Mouse (Mus musculus) liver, embryonic 13.5 days (tissue): ENCODE data around the gene Gse1. TPM values are rescaled to one million over a fixed set of nuclear protein-coding genes. Genes with fewer than 3 reads are reported as not detected.

ENCODE experiments used
- ATAC-seq: fragments of 200-750 bp; cut with Nextera tagmentation; 2 replicates; pipeline ENCODE4 v1.8.0; 2017; ENCODE audit warnings: low read depth, mild to moderate bottlenecking, moderate number of reproducible peaks, moderate library complexity
- DNase-seq: peaks from one replicate; pipeline ENCODE4 v3.0.0; 2022
- H3K27ac ChIP-seq: fragments of 300-500 bp; sonication (generic); 2 replicates; pipeline ENCODE4 v1.5.1; 2015; ENCODE audit warnings: moderate library complexity, mild to moderate bottlenecking, inconsistent platforms
- H3K27me3 ChIP-seq: fragments of 300-500 bp; sonication (generic); 2 replicates; pipeline ENCODE4 v1.6.1; 2015; ENCODE audit warnings: mild to moderate bottlenecking, inconsistent platforms
- H3K36me3 ChIP-seq: fragments of 300-500 bp; sonication (generic); 2 replicates; pipeline ENCODE4 v1.6.1; 2015; ENCODE audit warnings: mild to moderate bottlenecking, inconsistent platforms
- H3K4me1 ChIP-seq: fragments of 300-500 bp; sonication (generic); replicated peaks from 2 replicates; pipeline ENCODE4 v1.6.1; 2015; ENCODE audit warnings: inconsistent platforms
- H3K4me2 ChIP-seq: fragments of 300-500 bp; sonication (generic); 2 replicates; pipeline ENCODE4 v1.6.1; 2015; ENCODE audit warnings: inconsistent platforms, mild to moderate bottlenecking, moderate library complexity
- H3K4me3 ChIP-seq: fragments of 300-500 bp; sonication (generic); replicated peaks from 2 replicates; pipeline ENCODE4 v1.5.1; 2015; ENCODE audit warnings: mild to moderate bottlenecking, inconsistent platforms
- H3K9ac ChIP-seq: fragments of 300-500 bp; sonication (generic); 2 replicates; pipeline ENCODE4 v1.6.1; 2015; ENCODE audit warnings: mild to moderate bottlenecking, inconsistent platforms
- H3K9me3 ChIP-seq: fragments of 300-500 bp; sonication (generic); replicated peaks from 2 replicates; pipeline ENCODE4 v1.6.1; 2016; ENCODE audit warnings: inconsistent platforms
- WGBS: fragments of 180-500 bp; shearing (Covaris S2); methylation state at CpG from one replicate; pipeline ENCODE4 v1.1.7; 2015; ENCODE audit not compliant: insufficient replicate concordance; 5-methylcytosine and 5-hydroxymethylcytosine counted together
- polyA plus RNA-seq: library from polyadenylated mRNA; unstranded; fragments of >200 nt; fragmentation: Nextera tagmentation; extraction: Ambion mirVana; gene quantifications from 2 replicates; pipeline ENCODE4 v1.2.1, GENCODE M21; 2015

The Gse1 gene
- polyA plus RNA-seq: 8.3 and 9.6 TPM in 2 replicates

DNA sequence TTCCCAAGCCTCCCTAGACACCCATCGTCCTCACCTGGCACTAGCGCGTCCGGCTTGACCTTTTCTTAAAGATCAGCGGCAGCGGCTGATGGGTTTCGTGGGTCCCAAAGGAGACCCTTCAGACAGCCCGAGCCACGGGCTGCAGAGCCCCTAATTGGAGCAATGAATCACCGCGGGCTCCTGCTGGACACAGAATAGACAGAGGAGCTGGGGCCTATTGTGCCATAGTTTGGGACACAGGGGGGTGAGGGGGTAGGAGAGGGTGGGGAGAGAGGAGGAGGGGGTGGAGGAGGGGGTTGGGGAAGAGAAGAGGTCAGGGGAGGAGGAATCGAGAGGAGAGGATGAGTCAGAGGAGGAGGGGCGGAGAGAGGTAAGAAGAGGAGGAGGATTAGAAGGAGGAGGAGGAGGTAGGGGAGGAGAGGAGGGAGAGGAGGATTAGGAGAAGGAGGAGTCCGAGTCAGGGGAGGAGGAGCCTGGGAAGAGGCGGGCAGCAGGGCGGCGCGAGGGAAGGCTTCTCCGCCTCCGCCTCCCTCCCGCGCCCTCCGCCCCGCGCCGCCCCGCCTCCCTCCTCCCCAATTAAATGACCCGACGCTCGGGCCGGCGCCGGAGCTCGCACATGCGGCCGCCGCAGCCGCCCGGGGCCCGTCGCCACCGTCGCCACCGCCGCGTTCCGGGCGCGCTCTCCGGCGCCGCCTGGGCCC, at the start of gene Gse1:
TSS of gene Gse1 (plus strand) at position 566 of the 701 bp plus-strand sequence.
- peaks cover 39% of the 10 kb centered on the region for H3K4me1 ChIP-seq
- H3K36me3 ChIP-seq: no peaks in the 10 kb centered on the region
- DNase-seq (peak; percentile 30), ATAC-seq (peak; percentile 59)
- no peaks in the 10 kb centered on the region for H3K9me3 ChIP-seq
- H3K27ac ChIP-seq: no peak within 1 kb of the TSS
- H3K4me3 ChIP-seq: peak within 1 kb of the TSS; percentile 58
- H3K9ac ChIP-seq: peak within 1 kb of the TSS; percentile 51
- peak within 1 kb of the TSS; percentile 78 for H3K4me2 ChIP-seq
- peaks cover 85% of the 10 kb centered on the region for H3K27me3 ChIP-seq
- 11% methylated on average over 23 of the region's 52 CpGs for WGBS

DNA sequence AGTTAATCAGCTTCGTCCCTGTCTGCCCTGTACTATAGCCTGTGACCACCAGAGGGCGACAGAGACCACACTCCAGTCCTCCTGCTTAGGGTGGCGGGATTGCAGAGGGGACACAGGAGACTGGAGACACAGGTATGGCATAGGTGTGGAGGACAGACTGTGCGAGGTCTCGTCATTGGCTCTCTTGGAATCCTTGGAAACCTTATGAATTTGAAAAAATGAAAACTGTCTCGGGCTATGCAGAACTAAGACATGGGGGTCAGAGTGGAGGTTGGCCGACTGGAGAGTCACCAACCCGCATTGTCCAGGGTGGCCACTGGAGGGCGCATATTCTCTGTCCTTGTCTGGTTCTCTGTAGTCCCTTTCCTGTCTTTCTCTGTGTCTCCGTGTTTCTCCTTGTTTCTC, 49.2 kb upstream of the Gse1 start:
- Histone ChIP-seq H3K4me2 (peak overlapping the region; percentile 45), H3K4me1 (no peaks in the 10 kb centered on the region), H3K36me3 (no peaks in the 10 kb centered on the region), H3K4me3 (0 out of 2 replicates have a peak overlapping the region, but pooled peaks have one; percentile 19), H3K27me3 (peaks cover 47% of the 10 kb centered on the region), H3K9me3 (no peaks in the 10 kb centered on the region), H3K27ac (no peak overlapping the region), H3K9ac (no peak overlapping the region)
- ATAC-seq (peak; percentile 61), DNase-seq (peak; percentile 71)
- 0% methylated on average over 10 of the region's 10 CpGs for WGBS

DNA sequence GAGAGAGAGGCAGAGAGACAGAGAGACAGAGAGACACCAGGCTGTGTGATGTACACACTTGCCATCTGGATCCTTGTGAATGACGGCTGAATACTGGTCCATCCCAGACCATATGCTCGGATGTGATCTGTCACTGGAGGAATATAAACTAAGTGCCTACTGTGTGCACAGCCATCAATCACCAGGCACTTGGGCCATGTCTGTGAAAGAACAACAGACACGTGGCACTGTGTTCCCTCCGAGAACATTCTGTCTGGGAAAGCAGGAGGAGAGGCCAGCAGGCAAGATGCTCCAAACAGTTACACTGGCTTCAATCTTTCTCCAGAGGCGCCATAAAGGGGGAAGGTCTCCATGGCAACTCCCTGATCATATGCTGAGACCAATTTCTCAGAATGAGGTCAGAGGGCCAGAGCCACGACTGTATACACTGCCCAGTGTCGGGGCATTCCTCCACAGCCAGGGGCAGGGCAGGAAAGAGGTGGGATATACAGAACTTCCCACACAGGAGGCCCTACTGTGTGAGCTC, 47.7 kb upstream of the Gse1 start:
- Histone ChIP-seq H3K27me3 (peaks cover 38% of the 10 kb centered on the region), H3K4me3 (no peak overlapping the region), H3K9me3 (no peaks in the 10 kb centered on the region), H3K27ac (no peak overlapping the region), H3K9ac (no peak overlapping the region), H3K4me1 (peaks cover 4% of the 10 kb centered on the region), H3K36me3 (no peaks in the 10 kb centered on the region), H3K4me2 (no peak overlapping the region)
- 50% methylated on average over 7 of the region's 7 CpGs for WGBS
- DNase-seq: no peak
- no peak for ATAC-seq

DNA sequence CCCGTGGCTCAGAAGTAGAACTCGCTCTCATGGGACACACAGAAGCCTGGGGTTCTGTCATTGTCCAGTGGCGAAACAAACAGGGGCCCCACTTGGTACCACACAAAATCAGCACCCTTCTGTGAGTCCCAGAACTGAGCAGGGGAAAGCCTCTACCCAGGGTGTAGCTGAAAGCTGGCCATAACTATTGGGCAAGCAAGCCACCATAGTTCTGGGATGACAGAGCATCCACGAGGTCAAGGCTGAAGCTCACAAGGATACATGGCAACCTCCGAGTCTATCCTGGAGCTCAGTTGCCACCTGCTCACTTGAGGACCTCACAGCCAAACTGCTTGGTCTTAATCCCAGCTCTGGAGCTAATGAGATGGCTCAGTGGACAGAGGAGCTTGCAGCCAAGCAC, 47.0 kb upstream of the Gse1 start:
- H3K4me2 ChIP-seq: no peak overlapping the region
- peaks cover 6% of the 10 kb centered on the region for H3K4me1 ChIP-seq
- H3K36me3 ChIP-seq: no peaks in the 10 kb centered on the region
- DNase-seq: no peak
- H3K27me3 ChIP-seq: peaks cover 30% of the 10 kb centered on the region
- WGBS: 61% methylated on average over 5 of the region's 5 CpGs
- no peak overlapping the region for H3K9ac ChIP-seq
- H3K9me3 ChIP-seq: no peaks in the 10 kb centered on the region
- no peak overlapping the region for H3K4me3 ChIP-seq
- no peak overlapping the region for H3K27ac ChIP-seq
- ATAC-seq: no peak

DNA sequence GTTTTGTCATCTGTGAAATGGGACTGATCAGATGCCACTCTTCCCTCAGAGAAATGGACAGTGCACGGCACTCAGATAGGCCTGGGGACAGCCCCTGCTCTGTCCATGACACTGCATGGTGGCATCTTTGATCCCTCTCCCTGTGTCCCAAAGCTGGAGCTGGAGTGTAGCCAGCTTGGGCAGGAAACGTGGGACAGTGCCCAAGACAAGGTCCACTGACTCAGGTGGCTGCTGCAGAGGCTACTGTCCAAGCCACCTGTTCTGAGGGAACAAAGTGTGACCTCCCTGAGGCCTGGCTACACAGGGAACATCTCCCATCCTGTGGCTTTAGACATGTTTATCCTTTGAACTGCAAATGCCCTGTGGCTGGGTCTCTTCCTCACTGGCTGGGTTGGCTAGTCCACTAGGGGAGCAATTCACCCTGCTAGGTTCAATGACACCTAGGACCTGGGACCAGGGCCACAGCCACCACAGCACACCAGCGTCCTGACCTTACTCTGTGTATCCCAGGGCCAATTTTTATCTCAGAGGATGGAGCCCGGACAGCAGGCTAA, 46.3 kb upstream of the Gse1 start:
- H3K27me3 ChIP-seq: peaks cover 23% of the 10 kb centered on the region
- DNase-seq (no peak), ATAC-seq (no peak)
- H3K36me3 ChIP-seq: no peaks in the 10 kb centered on the region
- WGBS: 55% methylated on average over 4 of the region's 4 CpGs
- H3K4me1 ChIP-seq: peaks cover 6% of the 10 kb centered on the region
- no peak overlapping the region for H3K9ac ChIP-seq
- no peak overlapping the region for H3K4me2 ChIP-seq
- H3K27ac ChIP-seq: no peak overlapping the region
- no peaks in the 10 kb centered on the region for H3K9me3 ChIP-seq
- H3K4me3 ChIP-seq: no peak overlapping the region

DNA sequence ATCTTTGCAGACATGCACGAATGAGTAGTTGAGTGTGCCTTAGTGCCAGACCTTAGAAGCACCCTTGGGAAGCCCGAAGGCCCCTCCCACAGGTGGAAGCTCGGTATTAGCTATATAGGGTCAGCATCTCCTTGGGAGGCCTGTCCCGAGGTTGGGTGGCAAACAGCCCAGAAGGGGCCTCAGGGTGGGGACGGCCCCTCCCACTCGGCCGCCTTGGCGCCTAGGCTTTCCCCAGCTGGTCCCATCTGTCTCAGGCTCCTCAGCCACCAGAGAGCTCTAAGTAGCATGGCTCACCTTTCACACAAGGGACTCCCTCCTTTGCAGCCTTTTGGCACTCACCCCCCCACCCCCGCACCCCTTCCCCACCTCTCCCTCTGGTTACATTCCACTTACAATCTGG, 43.9 kb upstream of the Gse1 start:
- no peak for ATAC-seq
- Histone ChIP-seq H3K4me2 (no peak overlapping the region), H3K9me3 (no peaks in the 10 kb centered on the region), H3K36me3 (no peaks in the 10 kb centered on the region), H3K27ac (no peak overlapping the region), H3K27me3 (0 out of 2 replicates have a peak, but pooled peaks cover 4% of the 10 kb centered on the region), H3K4me3 (no peak overlapping the region), H3K4me1 (peaks cover 6% of the 10 kb centered on the region), H3K9ac (no peak overlapping the region)
- no peak for DNase-seq
- WGBS: 37% methylated on average over 9 of the region's 9 CpGs

DNA sequence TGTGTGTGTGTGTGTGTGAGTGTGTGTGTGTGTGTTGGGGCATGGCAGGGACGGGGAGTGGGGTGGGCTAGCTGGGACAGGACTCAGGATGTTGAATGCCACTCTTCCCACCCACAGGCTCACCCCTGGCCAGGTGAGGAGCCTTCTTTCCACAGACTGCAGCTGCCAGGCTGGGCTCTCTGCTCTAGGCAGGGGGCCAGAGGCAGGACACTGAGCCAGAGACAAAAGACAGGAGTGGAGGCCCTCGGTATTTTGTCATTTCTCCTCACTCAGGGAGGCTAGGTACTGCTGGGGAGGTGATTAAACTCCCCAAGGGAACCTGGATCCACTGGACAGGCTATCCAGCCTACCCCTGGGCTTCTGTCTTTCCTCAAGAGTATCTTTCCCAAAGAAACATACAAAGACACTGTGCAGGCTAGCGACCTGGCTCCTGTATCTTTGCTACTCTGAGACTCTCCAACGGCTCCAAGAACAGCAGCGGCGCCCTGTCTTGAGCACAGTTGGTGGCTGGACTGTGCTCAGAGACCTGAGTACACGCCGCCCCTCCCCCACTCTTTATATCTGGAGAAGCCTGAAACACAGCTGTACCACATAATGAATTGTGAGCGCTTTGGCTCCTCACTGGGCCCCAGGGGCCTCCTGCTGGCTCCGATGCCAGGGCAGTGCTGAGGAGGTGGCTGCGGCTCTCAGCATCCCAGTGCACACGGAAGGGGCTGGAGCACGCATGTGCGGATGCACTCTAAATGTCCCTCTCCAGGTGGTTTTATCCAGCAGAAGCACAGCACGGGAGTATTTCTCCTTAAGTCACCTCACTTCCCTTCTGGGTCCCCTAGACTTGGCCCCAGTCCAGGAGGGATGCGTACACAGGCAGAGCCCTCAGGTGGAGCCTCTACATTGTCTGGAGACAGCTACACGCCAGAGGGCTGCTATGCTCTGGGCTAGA, 43.1 kb upstream of the Gse1 start:
- Histone ChIP-seq H3K27me3 (0 out of 2 replicates have a peak, but pooled peaks cover 4% of the 10 kb centered on the region), H3K9me3 (no peaks in the 10 kb centered on the region), H3K4me2 (no peak overlapping the region), H3K4me1 (peaks cover 6% of the 10 kb centered on the region), H3K36me3 (no peaks in the 10 kb centered on the region), H3K4me3 (no peak overlapping the region), H3K9ac (no peak overlapping the region), H3K27ac (no peak overlapping the region)
- WGBS: 49% methylated on average over 17 of the region's 17 CpGs
- ATAC-seq (no peak), DNase-seq (no peak)

DNA sequence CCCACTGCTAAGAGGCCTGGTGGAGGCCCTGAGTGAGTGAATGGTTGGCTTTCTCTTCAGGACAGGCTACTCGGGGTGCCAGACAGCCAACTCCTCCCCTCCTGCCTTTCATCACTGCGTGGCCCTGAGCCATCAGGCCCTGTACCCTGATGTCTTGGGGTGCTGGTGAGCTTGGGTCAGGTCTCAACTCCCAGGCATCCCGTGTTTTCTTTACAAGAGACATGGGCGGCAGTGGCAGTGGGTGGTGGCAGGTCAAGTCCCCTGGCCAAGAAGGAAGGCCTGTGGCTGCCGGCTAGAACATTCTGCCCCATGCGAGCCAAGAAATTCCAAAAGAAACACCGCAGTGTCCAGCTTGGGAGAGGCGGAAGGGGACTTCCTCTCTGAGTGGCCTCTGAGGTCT, 41.8 kb upstream of the Gse1 start:
- ATAC-seq: no peak
- H3K9me3 ChIP-seq: no peaks in the 10 kb centered on the region

DNA sequence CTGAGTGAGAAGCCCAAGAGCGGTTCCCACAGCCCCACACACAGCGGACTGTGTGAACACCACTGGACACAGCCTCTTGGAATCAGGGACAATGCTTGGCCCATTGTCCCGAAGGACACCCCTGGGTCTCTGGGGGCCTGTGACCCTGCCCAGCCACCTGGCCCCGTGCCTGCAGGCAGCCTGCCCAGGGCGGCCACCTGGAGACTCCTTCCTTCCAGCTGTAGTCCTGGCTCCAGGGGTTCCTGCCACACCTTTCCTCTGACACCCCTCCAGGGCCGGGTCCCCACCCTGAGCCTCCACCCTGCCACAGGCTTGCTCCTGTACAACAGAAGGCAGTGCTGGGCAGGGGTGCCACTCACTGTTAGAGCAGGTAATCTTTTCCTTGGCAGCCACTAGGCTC, 39.7 kb upstream of the Gse1 start:
- no peak for DNase-seq
- Histone ChIP-seq H3K4me3 (no peak overlapping the region), H3K4me1 (peaks cover 6% of the 10 kb centered on the region), H3K27me3 (0 out of 2 replicates have a peak, but pooled peaks cover 4% of the 10 kb centered on the region), H3K36me3 (no peaks in the 10 kb centered on the region), H3K4me2 (no peak overlapping the region), H3K9ac (no peak overlapping the region), H3K27ac (no peak overlapping the region), H3K9me3 (no peaks in the 10 kb centered on the region)
- ATAC-seq: no peak
- WGBS: 58% methylated on average over 6 of the region's 6 CpGs

More for the DNA sequence above, 41.8 kb upstream of the Gse1 start:
- Histone ChIP-seq H3K9ac (no peak overlapping the region), H3K36me3 (no peaks in the 10 kb centered on the region), H3K4me3 (no peak overlapping the region), H3K27ac (no peak overlapping the region), H3K4me2 (no peak overlapping the region), H3K27me3 (0 out of 2 replicates have a peak, but pooled peaks cover 4% of the 10 kb centered on the region), H3K4me1 (peaks cover 6% of the 10 kb centered on the region)
- 52% methylated on average over 8 of the region's 8 CpGs for WGBS
- no peak for DNase-seq

DNA sequence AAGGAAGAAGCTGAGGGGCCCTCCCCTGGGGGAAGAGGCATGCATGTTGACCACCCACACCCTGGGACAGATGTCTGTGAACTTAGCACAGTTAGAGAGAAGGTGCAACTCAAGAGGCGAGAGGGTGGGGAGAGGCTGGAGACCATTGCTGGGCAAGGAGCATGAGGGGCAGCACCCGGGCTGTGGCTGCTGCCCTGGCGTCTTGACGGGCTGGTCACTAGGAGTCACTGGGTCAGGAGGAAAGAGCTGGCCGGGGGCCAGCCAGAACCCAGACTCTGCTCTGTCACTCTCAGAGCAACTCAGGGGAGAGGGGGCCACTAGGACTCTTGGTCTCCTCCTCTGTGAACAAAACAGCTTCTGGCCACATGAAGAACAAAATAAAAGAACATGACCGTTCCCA, 38.8 kb upstream of the Gse1 start:
- ATAC-seq (no peak), DNase-seq (no peak)
- Histone ChIP-seq H3K4me3 (no peak overlapping the region), H3K36me3 (no peaks in the 10 kb centered on the region), H3K4me1 (peaks cover 6% of the 10 kb centered on the region), H3K9me3 (no peaks in the 10 kb centered on the region), H3K27me3 (0 out of 2 replicates have a peak, but pooled peaks cover 4% of the 10 kb centered on the region), H3K4me2 (no peak overlapping the region), H3K27ac (no peak overlapping the region), H3K9ac (no peak overlapping the region)
- 58% methylated on average over 6 of the region's 6 CpGs for WGBS
